Mouse (Mus musculus) heart, adult 2 months (tissue): Measurements from ENCODE around the gene Cacybp.

ENCODE experiments used
- CTCF ChIP-seq: fragments of 200-600 bp; IDR thresholded peaks from 2 replicates; pipeline ENCODE4 v1.8.1; 2022; ENCODE audit warnings: antibody characterized with exemption, mild to moderate bottlenecking, moderate library complexity
- POLR2A ChIP-seq: fragments of 200-500 bp; IDR thresholded peaks from 2 replicates; pipeline ENCODE4 v1.6.1; 2011; ENCODE audit warnings: mild to moderate bottlenecking, low read depth, low read length, control low read depth; ENCODE audit not compliant: insufficient read depth

GRCm38 (mm10) chr1:160250782-160251181 lies 38.1 kb upstream of the Cacybp start:
- TF ChIP-seq POLR2A, result no peak
- no peak for TF ChIP-seq CTCF
